Mouse (Mus musculus) CD4-positive helper T cell, adult 2 months (primary cell): ENCODE data around the gene Ttc24.

Experiments
- DNase-seq: peaks from one replicate; pipeline ENCODE4 v3.0.0-alpha.2; 2012; ENCODE audit warnings: low read depth, missing footprints, low spot score

The Ttc24 gene

DNA sequence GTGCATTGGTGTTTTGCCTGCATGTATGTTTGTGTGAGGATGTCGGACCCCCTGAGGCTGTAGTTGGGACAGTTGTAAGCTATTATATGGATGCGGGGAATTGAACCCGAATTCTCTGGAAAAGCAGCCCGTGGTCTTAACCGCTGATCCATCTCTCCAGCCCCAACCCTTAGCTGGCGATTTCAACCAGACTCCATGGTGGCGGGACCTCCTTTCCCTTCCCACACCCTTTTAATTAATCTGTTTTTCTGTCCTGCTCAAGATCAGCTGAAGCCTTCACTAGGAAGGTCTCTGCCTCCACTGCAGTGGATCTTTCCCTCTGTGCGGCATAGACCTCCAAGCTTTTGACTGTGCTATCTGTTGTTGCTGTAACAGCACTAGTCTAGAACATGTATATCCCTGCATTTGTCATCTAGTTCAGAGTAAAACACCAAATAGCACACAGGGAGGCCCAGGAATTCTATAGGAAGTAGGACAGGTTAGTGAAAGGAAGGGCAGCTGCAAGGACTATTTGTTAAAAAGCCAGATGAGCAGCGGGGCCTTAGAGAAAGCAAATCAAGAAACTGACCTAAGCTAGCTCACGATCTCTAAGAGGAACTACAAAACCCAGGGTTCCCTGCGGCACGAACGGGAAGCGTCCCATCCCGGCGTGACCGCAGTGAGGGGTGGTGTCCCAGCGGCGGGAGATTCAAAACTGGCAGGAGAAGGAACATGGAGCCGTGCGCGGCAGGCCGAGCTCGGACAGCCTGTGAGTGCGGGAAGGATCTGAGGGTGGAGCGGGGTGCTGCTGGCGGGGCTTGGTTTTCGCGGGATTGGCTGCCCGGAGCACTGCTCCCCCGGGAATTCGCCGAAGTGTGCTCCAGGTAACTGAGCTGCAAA is 3.5 kb upstream of the Ttc24 start, which contains the start of gene Iqgap3:
Iqgap3 (plus strand) TSS at position 627 of the 879 bp plus-strand sequence.
- DNase-seq: peak; percentile 81

DNA sequence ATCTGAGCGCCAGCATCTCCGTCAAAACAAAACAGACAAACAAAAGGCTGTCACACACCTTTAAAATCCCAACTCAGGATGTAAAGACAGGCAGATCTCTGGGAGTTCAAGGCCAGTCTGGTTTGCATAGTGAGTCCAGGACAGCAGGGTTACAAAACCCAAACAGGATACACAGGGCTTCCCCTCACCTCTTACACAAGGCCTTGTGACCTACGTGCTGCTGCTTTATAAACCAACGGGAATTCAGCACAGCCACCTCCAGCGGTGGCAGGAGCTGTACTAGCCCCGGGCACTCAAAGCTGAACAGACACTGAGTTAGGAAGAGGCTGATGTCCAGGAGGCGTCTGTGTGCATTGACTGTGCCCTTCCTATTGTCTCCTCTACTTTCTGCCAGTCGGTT is 663 bp downstream of the Ttc24 start:
- DNase-seq: no peak

DNA sequence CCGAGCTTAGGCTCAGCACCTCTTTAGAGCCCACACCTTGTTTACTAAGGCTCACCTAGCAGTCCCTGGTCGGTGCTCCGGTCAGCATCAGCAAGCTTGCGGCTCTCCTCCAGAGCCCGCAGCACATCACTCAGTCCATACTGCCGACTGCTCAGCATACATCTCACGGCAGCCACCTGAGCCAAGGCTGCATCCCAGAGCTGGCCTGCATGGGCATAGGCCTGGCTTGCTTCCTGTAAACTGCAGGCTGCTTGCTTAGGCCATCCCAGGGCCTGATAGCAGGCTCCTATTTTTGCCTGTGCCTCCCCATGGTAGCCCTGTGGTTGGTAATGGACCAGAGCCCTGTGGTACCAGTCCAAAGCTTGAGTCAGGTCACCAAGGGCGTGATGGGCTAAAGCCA is 3.3 kb downstream of the Ttc24 start:
- no peak for DNase-seq

DNA sequence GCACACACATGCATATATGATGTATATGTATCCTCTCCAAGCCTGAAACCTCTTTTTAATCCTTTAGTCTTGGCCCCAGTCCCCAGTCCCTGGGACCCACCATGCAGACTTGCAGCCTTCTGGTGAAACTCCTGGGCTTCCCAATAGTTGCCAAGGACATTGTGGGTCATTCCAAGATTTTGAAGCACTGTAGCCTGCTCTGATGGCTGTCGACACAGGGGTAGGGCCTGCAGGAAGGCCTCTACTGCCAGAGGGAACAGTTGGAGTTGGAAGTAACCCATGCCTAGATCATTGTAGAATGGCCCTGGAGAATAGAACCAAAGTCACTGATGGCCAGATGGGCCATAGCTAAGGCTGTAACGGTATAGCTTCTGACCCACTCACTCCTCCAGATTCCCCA is 3.8 kb downstream of the Ttc24 start:
- DNase-seq: no peak

DNA sequence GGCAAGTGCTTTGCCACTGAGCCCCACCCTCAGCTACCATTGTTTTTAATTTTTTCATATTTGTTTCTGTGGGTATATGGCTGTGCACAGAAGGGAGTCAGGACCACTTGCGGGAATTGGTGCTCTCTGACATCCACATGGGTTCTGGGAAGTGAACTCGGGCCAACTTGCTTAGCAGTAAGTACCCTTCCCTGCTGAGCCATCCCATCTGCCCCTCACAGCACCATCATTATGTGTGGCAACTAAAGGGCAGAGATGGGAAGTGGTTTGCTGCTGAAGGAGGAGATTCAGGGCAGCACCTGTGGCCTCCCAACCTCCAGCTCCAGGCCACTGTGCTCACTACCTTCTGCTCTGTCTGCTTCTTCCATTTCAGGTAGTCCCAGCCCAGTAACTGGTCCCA is 4.5 kb downstream of the Ttc24 start:
- no peak for DNase-seq

DNA sequence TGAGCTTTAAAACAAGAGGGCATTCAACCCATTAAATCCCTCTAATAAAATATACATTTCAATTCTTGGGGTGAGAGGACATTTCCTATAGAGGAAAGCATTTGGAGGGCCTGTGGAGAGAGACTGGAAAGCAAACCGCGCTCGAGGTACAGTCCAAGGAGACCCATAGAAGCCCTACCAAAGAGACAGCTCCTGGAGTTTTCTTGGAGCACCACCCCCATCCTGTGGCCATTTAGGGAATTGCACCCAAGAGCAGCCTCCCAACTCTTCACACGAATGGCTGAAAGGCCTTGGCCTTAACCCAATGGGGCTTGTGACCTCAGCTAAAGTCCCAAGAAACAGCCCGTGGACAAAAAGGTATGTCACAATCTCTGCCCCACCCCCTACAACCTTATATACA is 6.3 kb downstream of the Ttc24 start:
- DNase-seq: peak; percentile 73

DNA sequence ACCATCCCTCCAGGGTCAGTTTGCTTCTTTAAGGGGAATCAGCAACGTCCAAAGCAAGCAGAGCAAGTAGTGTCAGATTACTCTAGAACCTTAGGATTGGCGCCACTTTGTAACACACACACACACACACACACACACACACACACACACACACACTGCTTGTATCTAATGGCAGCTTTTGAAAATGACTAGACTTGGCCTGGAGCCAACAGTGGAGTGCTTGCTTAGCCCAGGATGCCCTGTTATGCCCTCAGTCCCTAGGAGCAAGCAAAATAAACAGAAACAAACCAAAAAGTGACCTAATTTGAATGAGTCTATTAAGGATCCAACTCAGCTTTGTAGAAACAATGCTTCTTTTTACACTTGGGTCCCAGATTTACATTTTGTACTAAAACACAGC is 9.7 kb downstream of the Ttc24 start:
- DNase-seq: no peak

DNA sequence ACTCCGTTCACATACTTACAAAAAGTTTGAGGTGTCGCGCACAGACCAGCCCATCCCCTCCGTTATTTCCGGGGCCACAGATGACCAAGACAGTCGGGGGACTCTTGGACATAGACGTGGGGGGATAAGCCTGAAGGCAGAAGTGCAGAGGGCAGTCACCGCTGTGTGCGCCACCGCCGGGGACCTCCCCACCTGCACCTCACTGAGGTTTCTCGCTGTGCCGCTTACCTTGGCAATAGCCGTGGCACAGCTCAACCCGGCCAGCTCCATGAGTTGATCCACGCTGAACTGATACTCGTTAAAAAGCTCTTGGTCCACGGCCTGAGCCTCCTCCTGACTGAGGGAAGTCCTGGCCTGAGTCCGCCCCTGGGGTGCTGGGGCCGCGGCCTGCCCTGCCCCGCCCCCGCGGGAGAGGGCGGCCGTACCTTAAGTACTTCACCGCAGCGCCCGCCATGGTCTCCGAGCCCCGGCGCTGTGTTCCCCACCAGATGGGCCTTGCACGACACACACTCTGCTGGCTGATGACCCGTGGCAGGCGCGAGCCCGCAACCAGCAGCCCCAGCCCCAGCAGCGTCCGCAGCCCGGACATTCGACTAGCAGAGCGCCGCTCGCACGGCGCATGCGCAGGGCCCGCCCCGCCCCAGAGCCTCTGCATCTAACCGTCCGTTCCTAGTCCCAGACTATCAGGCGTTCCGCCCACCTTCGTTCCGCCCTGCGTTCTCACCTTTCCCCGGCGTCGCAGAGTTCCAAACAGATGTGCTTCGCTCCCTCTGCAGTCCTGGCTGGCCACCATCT is 20.0 kb downstream of the Ttc24 start, which contains the start of gene Naxe:
Naxe (minus strand) TSS at position 594 of the 795 bp plus-strand sequence.
- DNase-seq: peak; percentile 91

DNA sequence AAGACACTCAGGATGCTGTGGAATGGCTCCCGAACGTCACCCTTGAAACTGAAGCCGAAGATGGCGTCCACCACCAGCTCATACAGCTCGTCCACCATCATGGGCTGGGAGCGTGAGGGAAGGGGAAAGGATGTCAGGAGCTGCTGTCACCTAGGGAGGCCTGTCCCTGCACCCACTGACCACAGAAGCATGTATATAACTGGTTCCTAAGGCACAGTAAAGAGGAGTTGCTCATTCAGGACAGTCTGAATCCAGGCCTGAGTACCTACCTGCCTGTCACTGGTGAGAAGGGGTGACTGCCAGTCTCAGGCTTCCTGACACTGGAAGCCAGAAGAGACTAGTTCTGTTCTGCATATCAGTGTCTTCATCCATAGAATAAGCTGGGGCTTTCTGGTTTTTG is 21.1 kb downstream of the Ttc24 start:
- no peak for DNase-seq

DNA sequence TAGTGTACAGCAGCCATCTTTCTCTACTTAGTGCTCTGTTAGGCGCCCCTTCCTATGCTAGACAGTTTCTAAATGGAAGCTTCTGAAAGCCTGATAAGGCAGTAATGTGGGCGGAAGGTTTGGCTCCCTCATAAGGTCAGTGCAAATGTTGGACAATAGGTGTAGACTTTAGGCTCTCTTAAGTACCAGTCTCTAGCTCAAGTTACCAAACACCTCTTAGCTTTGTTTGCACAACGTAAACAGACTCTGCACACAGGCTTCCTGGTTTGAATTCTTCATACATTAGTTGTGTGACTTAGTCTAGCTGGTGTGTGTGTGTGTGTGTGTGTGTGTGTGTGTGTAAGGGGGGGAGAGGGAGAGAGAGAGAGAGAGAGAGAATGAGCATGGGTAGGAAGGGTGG is 28.6 kb downstream of the Ttc24 start:
- DNase-seq: no peak

DNA sequence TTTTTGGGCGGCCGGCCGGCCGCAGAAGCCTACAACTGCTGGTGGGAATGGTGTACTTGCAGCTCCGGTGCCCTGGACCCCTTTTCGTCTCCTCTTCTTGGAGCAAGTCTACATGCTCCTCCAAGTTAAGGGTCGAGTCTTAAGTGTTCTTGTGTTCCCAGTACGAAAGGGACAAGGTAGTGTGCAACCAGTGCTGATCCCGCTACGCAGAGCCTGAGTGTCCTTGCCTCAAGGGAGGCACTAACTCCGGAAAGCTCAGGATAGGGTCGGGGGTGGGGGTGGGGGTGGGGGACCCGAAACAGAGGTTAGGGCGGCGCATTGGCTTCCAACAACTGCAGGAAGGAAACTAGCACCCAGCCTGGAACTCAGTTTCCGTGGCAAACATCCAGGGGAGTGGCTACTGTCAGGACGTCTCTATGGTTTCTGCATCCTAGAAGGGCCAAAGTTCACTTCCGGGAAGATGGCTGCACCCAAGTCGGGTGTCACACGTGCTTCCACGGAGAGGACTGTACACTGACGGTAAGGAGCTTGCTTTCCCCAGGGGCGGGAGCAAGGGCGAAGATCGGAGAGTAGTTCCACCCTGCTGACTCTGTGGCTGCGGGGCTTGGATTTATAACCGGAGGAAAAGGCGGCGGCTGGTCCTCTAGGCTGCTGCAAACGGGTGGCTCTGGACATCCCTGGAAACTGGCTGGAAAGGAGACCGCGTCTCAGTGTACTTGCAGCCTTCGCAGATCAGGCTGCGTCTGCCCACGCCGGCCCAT is 35.3 kb downstream of the Ttc24 start, which contains the start of gene Gpatch4:
Gpatch4 (plus strand) TSS at position 448 of the 761 bp plus-strand sequence.
- DNase-seq: peak; percentile 95

DNA sequence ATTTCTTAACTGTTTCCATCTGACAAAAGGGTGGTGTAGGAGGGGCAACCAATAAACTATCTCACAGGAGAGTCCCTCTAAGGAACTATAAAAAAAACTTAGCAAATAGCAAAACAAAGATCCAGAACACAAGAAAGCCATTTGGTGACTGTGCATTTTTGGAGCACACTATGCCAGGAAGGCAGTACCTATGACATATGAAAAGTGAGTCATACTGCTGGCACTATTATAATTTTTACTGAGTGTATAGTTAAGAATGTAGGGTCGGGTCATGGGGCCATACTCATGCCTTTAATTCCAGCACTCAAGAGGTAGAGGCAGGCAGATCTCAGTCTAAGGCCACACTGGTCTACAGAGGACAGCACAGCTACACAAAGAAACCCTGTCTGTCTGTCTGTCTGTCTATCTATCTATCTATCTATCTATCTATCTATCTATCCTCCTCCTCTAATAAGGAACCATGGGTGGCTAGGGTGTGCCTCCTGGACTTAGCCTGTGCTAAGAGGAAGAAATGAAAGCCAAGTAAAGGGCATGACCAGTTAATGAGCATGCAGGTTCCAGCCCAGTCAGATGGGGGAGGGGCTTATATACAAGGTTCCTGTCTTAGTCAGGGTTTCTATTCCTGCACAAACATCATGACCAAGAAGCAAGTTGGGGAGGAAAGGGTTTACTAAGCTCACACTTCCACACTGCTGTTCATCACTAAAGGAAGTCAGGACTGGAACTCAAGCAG is 42.4 kb downstream of the Ttc24 start:
- DNase-seq: no peak

DNA sequence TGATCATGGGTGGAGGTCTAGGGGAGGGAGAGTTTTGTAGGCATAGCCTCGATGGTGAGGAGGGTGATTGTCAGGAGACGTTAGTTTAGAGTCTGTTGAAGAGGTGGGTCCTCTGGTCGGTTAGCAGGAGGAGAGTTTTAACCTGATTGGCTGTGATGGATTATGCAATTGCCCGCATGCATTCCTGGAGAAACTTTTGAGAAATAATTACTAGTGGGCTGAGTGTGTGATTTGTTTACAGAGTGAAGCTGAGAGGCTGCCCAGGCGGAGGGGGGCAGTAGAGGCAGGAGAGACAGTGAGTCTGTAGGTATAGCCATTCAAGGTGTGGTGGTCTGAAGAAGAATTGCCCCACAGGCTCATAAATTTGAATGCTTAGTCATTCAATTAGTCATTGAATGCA is 44.6 kb downstream of the Ttc24 start:
- no peak for DNase-seq

DNA sequence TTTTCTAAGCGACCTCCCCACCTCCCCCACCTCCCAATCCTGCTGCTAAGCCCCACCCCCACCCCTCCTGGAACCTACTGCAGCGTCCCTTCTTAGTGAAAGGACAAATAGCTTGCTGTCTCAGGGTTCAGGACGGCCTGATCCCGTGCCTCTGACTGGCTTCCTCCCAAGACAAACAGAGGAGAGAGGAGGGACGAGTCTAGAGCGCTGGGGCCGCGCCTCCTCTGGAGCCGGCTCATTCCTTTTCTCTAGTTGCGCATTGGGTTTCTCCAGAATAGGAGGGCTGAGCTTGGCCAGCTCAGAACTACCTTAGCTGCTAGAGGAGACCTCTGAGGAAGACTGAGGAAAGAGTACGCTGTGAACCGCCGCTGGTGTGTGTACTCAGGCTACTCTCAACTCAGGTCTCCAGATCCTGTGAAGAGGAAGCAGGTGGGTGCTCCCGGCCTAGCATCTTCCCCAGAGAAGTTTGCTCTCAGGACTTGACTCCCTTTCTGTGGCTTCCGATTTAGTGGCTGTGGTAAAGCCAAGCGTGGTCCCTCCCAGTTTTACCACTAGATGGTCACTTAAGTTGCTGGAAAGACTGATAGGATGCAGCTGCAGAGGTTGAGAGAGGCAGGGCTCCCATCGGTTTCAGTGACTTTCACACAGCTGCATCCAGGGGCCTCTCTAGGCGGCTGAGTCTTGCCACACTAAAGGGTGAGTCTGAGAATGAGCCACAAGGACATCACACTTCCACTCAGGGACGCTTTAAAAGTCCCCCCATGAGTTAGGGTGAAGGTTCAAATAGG is 47.3 kb downstream of the Ttc24 start:
- no peak for DNase-seq

DNA sequence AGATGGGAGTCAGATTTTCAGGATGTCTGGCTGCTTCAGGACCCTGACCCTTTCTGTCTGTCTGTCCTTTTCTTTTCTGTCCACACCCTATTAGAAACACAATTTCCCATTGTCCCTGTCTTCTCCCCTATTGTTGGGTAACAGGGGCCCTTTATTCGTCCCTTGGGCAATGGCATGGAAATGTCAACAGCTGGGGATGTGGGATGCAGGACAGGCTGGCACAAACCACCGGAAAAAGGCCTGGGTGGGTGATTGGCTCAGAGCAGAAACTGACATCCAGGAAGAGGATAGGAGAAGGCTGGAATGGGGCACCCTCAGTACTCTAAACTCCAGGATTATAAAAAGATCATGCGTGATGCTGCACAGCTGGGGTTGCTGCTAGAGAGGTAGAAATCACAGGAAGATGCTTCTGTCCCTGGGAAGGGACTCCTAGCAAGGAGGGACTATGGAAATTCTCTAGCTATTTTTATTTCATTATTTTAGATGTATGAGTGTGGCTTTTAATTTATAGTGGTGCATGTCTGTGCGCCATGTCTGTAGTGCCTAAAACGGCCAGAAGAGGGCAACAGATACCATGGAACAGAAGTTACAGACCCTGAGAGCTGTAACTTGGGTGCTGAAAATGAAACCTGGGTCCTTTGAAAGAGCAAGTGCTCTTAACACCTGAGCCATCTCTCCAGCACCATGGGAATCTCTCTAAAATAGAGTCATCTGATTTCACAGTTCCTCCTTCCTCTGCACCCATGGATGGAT is 50.5 kb downstream of the Ttc24 start, which contains the start of gene Hapln2:
Hapln2 (minus strand) TSS at position 150 of the 753 bp plus-strand sequence.
- peak; percentile 8 for DNase-seq

DNA sequence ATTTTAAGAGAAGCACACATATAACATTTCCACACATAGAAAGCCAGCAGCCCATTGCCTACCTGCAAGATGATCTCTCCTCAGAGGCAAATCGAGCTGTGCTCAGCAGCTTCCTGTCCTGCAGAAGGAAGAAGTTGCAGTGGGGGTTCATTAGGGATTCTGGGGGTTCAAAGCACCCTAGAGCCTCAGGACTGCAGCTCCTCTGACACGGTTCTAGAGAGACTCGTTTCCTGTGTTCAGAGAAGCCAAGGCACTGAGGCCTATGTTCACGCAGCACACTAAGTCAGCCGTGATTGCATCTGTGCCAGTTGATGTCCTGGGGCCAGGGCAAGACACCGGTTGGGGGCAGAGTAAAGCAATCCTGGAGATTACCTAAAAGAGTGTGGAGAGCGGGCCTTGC is 51.3 kb downstream of the Ttc24 start:
- no peak for DNase-seq

DNA sequence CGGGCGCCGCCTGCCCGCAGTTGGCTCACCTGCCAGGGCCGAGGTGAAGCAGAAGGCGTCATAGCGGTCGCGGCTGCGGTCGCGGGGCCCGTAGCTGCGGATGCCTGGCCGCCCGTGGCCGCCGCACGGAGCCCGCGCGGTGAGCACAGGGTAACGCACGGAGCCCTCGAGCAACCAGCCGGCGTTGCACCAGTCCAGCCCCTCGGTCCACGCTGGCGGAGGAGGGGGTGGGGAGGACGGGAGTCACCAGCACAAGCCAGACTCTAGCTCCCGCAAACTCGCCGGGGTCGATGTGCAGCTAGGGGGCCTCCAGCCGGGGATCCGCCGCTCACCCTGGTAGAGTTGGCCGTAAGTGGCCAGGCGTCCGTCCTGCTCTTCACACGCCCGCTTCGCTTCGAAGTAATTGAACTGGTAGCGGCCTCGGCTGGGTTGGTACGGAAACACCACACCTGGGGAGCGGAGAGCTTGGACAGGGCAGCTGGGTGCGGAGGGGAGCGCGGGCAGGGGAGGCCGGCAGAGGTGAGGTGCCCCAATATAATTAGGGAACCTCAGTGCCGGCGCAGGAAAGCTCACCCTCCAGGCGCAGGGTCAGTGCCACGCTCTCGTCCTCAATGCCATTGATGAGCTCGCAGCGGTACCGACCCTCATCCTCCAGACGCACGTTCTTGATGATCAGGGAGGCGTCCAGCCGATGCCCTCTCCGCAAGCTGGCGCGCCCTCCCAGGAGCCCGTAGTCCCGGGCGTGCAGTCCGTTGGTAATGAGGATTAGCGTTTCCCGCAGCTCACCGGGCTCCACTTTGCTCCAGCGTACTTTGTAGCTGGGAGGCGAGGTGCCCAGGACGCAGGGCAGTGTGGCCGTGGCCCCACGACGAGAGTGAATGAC is 54.7 kb downstream of the Ttc24 start:
- peak; percentile 8 for DNase-seq
